Mouse (Mus musculus): ENCODE measurements around the gene Dgki. TPM values are rescaled to one million over a fixed set of nuclear protein-coding genes. Genes with fewer than 3 reads are reported as not detected.

Dgki gene
- total and polyA plus RNA-seq, 3 experiments = not detected

- DNase-seq (ENCODE audit: low read depth, low spot score) = no peak
- no peaks in the 10 kb centered on the region for H3K79me2 ChIP-seq (ENCODE audit: control insufficient read depth, insufficient read depth, low read length, poor library complexity)
- H3K9ac ChIP-seq (ENCODE audit: control insufficient read depth, low read depth, low read length, poor library complexity, severe bottlenecking) = no peak overlapping the region
- no peak for TF ChIP-seq GATA1 (IDR thresholded peaks at IDR 0.05; ENCODE audit: low read depth, low read length)
- no peak for TF ChIP-seq E2F4 (IDR thresholded peaks at IDR 0.05; ENCODE audit: borderline replicate concordance, low read depth, low read length)
- TF ChIP-seq MXI1 (IDR thresholded peaks at IDR 0.05; ENCODE audit: low read depth, low read length) = no peak
- TF ChIP-seq EP300 (IDR thresholded peaks at IDR 0.05; ENCODE audit: low read depth in 1 of 2, low read length in 2 of 2) = no peak
- TF ChIP-seq CTCF (IDR thresholded peaks at IDR 0.05 in 2 of 3, conservative IDR thresholded peaks at IDR 0.05 in 1 of 3; ENCODE audit: control insufficient read depth in 1 of 3, insufficient read depth in 1 of 3, low read depth in 2 of 3, low read length in 3 of 3, poor library complexity in 1 of 3, severe bottlenecking in 1 of 3) = no peak
- no peak for TF ChIP-seq TBP (IDR thresholded peaks at IDR 0.05; ENCODE audit: low read depth, low read length)
- TF ChIP-seq CHD2 (IDR thresholded peaks at IDR 0.05; ENCODE audit: low read length) = no peak
- no peak for TF ChIP-seq ZNF384 (IDR thresholded peaks at IDR 0.05; ENCODE audit: low read depth, low read length)
- no peak for TF ChIP-seq MYC (IDR thresholded peaks at IDR 0.05; ENCODE audit: low read depth, low read length)
- H3K9me3 ChIP-seq (replicated peaks; ENCODE audit: insufficient read depth, low read length) = no peaks in the 10 kb centered on the region
- H3K27ac ChIP-seq (ENCODE audit: control insufficient read depth, low read depth, low read length) = no peak overlapping the region
- H3K4me3 ChIP-seq (ENCODE audit: control insufficient read depth in 1 of 2, insufficient read depth in 1 of 2, low read depth in 2 of 2, low read length in 2 of 2) = no peak overlapping the region
- no peaks in the 10 kb centered on the region for H3K27me3 ChIP-seq (ENCODE audit: control insufficient read depth in 1 of 2, insufficient read depth in 2 of 2, low read length in 2 of 2)
- H3K4me1 ChIP-seq (ENCODE audit: control insufficient read depth in 1 of 2, insufficient read depth in 2 of 2, low read length in 2 of 2) = no peaks in the 10 kb centered on the region
- H3K36me3 ChIP-seq (ENCODE audit: control insufficient read depth in 1 of 2, insufficient read depth in 2 of 2, low read length in 2 of 2) = no peaks in the 10 kb centered on the region
Observed at GRCm38 (mm10) chr6:36950648-36951047, 349.3 kb downstream of the Dgki start.

- no peak for TF ChIP-seq GABPA (IDR thresholded peaks at IDR 0.05; ENCODE audit: low read depth, low read length)
- no peak for TF ChIP-seq JUND (IDR thresholded peaks at IDR 0.05; ENCODE audit: low read depth, low read length)
- TF ChIP-seq BHLHE40 (IDR thresholded peaks at IDR 0.05; ENCODE audit: borderline replicate concordance, low read depth, low read length) = no peak
- no peak for TF ChIP-seq TBP (IDR thresholded peaks at IDR 0.05; ENCODE audit: low read depth, low read length)
- no peak for TF ChIP-seq E2F4 (IDR thresholded peaks at IDR 0.05; ENCODE audit: borderline replicate concordance, low read depth, low read length)
- no peak for TF ChIP-seq MYB (IDR thresholded peaks at IDR 0.05; ENCODE audit: low read depth, low read length)
- TF ChIP-seq CHD2 (IDR thresholded peaks at IDR 0.05; ENCODE audit: low read length) = no peak
- no peak for TF ChIP-seq RAD21 (IDR thresholded peaks at IDR 0.05; ENCODE audit: low read depth, low read length)
- TF ChIP-seq TAL1 (IDR thresholded peaks at IDR 0.05; ENCODE audit: low read length) = no peak
- no peak for TF ChIP-seq ELF1 (IDR thresholded peaks at IDR 0.05; ENCODE audit: low read depth, low read length)
- no peak for TF ChIP-seq GATA1 (IDR thresholded peaks at IDR 0.05; ENCODE audit: low read depth, low read length)
- TF ChIP-seq MAFK (IDR thresholded peaks at IDR 0.05; ENCODE audit: borderline replicate concordance, low read depth, low read length) = no peak
- no peak for TF ChIP-seq NRF1 (IDR thresholded peaks at IDR 0.05; ENCODE audit: insufficient read depth, low read depth, low read length, poor library complexity, severe bottlenecking)
- no peak for TF ChIP-seq MAZ (IDR thresholded peaks at IDR 0.05; ENCODE audit: low read depth, low read length)
- no peak for TF ChIP-seq KAT2A (conservative IDR thresholded peaks at IDR 0.05; ENCODE audit: low read depth, low read length)
- Histone ChIP-seq H3K27ac (ENCODE audit: control insufficient read depth, low read depth, low read length) (no peak overlapping the region), H3K36me3 (ENCODE audit: control insufficient read depth in 1 of 2, insufficient read depth in 2 of 2, low read length in 2 of 2) (no peaks in the 10 kb centered on the region), H3K4me1 (ENCODE audit: control insufficient read depth in 1 of 2, insufficient read depth in 2 of 2, low read length in 2 of 2) (no peaks in the 10 kb centered on the region), H3K4me3 (ENCODE audit: control insufficient read depth in 1 of 2, insufficient read depth in 1 of 2, low read depth in 2 of 2, low read length in 2 of 2) (no peak overlapping the region), H3K27me3 (ENCODE audit: control insufficient read depth in 1 of 2, insufficient read depth in 2 of 2, low read length in 2 of 2) (no peaks in the 10 kb centered on the region), H3K79me2 (ENCODE audit: control insufficient read depth, insufficient read depth, low read length, poor library complexity) (no peaks in the 10 kb centered on the region), H3K9ac (ENCODE audit: control insufficient read depth, low read depth, low read length, poor library complexity, severe bottlenecking) (no peak overlapping the region), H3K9me3 (replicated peaks; ENCODE audit: insufficient read depth, low read length) (no peaks in the 10 kb centered on the region)
- no peak for DNase-seq (ENCODE audit: low read depth, low spot score)
Observed at GRCm38 (mm10) chr6:36947861-36948260, 352.1 kb downstream of the Dgki start.
